Mouse (Mus musculus): Measurements from ENCODE around the gene Gcdh. TPM values are rescaled to one million over a fixed set of nuclear protein-coding genes. Genes with fewer than 3 reads are reported as not detected.

Gcdh gene
- polyA plus RNA-seq (2012; rRNA removed; ENCODE audit: low replicate concordance), result 105 and 276 TPM in 2 replicates

DNA sequence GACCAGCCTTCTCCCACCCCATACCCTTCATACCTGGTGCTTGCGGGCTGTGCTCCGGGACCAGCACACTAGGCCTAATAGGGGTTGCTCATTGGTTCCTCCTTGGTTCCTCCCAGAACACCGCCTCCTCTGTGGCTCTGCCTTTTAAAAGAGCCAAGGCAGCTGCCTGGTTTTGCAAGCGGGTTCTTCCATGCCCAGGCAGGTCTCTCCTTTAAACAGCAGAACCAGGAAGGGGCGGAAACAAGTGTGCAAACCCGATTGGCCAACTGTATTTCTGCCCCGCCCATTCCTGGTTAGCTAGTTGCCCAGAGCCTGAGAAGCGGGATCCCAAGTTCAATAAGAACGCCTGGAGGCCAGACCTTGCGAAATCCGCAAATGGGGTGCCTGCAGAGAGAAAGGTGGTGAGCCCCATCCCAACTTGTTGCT lies at the start of gene Gcdh:
Gene Gcdh, minus strand, starts transcription at position 213 of the 426 bp plus-strand sequence.

DNA sequence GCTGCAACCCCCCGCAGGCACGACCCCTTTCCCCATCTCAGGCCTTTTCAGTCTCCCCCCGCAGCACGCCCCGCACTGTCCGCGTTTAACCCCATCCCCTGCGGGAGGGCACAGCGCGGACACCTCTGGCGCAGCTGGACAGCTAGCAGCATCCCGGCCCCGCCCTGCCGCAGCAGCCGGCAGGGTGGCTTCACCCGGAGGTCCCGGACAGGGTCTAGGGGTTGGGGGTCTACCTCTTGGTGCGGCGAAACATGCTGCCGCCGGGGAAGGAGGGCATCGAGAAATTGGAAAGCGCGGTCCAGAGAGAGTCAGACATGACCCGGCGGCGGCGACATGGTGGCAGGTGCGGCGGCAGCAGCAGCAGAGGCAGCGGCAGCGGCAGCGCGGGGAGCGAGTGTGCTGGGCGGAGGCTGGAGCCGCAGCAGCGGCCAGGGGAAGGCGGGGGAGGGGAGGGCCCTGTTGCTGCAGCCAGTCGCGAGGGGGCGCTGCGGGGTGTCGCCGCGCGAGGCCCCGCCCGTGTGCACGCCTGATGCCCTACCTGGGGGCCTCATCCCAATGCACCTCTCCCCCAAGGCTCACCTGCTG lies 43.3 kb upstream of the Gcdh start, which contains the start of gene Mast1:
Gene Mast1, minus strand, starts transcription at position 398 of the 585 bp plus-strand sequence.

DNA sequence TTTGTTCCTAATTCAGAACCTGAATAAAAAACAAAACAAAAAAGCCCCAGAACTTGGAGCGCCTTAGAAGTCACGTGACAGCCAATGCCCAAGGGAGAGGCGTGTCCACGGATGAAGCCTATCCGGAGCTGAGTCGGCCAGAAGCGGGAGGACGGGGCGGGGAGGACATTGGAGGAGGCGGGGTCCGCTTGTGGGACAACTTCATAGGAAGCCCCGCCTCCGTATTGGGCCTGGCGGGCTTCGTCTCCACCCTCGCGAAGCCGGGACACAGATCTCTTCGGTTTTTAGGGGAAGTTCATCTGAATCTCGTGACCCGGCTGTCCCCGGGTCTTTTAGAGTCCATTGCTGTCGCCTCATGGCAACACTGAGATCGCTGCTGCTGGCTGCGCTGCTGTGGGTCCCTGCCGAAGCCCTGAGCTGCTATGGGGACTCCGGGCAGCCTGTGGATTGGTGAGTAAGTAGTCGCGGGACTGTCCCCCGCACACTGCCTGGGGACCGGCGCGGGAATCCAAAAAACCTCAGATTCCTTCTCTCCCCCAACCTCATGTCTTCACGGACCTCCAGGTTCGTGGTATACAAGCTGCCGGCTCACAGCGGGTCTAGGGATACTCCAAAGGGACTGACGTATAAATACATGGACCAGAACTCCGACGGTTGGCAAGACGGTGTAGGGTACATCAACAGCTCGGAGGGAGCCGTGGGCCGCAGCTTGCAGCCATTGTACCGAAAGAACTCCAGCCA lies 14.9 kb upstream of the Gcdh start, which contains the start of gene Dnase2a:
Gene Dnase2a, plus strand, starts transcription at position 140 of the 741 bp plus-strand sequence.

DNA sequence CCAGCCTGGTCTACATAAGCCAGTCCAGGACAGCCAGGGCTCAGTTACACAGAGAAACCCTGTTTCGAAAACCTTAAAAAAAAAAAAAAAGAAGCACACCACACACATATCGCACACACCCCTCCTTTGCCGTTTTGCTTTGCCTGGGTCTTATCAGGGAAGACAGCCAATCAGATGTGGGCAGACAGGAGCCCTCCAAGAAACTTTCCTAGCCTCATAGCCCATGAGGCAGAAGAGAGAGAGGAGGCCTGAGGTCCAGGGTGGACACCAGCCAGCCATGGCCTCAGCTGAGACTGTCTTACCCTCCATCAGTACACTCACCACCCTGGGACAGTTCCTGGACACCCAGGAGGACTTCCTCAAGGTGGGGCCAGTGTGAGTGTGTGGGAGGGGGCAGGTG lies 8.0 kb upstream of the Gcdh start, which contains the start of gene Klf1:
Gene Klf1, plus strand, starts transcription at position 177 of the 400 bp plus-strand sequence.

DNA sequence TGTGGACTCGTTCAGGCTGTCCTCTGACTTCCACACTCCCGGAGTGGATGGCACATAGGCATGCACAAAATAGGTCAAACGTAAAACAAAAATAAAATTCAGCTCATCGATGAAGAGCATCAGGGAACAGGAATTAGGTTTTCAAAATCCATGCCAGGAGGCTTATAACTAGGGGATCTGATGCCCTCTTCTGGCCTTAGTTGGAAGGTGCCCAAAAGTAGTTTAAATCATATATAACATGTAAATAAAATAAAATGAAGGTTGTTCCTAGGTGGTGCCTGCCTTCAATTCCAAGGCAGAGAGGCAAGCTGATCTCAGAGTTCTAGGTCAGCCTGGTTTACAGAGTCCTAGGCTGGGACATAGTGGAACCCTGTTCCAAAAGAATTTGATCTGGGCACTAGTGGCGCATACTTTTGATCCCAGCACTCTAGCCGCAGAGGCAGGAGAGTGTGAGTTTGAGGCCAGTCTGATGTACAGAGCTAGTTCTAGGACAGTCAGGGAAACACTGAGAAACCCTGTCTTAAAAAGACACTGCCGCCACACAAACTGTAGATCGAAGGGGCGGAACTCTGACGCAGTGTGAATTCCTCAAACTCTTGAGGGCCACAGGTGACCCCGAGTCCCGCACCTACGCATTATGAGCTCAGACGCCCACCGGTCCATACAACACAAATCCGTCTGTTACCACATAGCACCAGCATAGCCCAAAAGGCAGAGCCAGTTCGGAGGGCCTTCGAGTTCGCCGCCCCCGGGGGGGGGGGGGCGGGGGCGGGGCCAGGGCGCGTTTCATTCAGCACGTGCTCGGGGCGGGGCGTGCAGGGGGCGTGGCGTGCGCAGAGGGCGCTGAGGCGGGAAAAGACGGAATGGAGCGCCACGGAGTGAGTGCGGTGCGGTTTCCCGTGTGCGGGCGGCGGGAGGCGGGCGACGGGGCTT lies 22.1 kb downstream of the Gcdh start, which contains the start of gene Syce2:
Gene Syce2, plus strand, starts transcription at position 736 of the 933 bp plus-strand sequence.

DNA sequence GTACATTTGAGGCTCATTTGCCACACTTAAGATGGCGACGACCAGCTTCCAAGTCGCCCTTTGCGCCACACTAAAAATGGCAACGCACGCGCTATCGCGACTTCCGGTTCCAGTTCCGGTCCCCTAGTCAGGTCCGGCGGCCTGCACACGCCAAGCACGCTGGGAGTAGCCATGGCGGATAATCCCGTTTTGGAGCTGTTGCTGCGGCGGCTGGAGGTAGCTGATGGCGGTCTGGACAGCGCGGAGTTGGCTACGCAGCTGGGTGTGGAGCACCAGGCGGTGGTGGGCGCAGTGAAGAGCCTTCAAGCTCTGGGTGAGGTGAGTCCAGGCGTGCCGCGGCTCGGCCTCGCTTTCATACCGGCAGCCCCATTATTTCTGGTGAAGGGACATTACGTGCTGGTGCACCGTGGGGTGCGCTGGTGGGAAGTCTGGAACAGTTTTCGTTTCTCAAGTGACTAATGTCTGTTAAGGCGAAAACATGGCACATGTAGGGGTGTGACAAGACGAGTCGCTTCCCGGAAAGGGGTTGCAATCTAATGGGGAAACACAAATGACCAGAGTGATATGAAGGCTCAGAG lies 36.8 kb downstream of the Gcdh start, which contains the start of gene Farsa:
Gene Farsa, plus strand, starts transcription at position 126 of the 578 bp plus-strand sequence.

DNA sequence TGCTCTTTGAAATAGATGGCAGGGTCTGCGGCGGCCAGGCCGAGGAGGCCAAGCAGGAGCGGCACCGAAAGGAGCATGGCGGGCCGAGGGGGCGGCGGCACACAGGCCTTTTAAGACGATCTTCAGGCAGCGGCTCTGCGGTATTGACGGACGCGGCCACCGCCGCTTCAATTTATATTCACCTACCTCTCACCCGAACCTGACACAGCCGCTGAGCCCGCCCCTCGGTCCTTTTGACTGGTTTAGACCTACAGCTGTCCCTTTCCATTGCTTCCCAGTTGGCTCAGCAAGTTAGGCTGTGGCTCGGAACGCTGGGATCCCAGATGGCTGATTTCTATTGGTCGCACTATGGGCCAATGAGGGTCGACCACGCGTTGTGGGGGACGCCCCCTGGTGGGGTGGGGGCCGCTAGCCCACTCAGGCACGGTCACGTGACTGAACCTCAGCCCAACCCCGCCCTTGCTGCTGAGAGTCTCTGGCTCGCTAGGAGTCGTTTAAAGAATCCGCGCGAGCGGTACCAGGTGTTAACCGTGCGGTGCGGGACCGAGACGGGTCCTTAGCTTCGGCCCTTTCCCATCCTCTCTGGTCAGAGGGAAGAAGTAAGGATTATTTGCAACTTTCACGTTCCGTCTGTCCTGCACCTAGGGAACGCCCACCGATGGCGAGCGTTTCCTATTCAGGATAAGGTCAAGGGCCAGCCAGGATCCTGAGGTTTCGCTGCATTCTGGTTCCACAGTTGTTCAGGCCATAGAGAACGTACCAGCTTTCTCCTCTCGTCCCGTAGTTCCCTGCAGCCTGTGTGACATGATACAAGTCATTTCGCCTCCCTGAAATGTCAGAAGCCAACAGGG lies 46.8 kb downstream of the Gcdh start, which contains the start of gene Calr:
Gene Calr, minus strand, starts transcription at position 213 of the 851 bp plus-strand sequence.

DNA sequence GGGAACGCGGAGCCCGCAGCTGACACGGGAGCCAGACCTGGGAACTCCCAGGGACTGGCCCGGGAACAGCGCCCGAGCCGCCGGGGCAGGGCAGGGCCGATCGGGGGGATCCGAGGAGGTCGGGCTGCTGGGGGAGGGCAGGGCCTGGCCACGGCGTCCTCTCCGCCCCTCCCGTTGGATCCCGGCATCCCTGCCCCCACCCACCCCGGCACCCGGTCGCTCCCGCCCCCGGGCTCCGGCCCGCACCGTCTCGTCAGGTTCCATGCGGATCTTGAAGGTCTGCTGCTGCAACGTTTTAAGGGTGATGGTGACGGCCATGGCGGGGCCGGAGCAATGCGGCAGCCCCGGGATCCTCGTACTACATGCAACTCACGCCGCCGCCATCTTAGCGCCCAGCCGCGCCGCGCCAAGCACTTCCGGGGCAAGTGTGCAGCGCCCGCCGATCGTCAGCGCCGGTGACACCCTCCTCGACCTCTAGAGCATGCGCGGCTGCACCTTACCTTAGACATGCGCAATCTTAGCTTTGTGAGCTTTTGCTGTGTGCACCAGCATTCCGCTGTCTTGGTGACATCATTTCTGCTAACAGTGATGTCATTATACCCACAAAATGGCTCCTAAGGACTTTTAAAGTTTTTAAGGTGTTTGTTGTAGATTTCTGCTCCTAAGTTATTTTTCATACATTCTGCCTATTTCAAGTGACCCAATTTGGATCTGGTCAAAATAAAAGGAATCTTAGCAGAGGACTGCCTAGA lies 53.3 kb downstream of the Gcdh start, which contains the start of gene Rad23a:
Gene Rad23a, minus strand, starts transcription at position 418 of the 752 bp plus-strand sequence.

Other genes with a start within 250 kb of the Gcdh start
- gene Ier2, start 231.1 kb downstream of the Gcdh start, polyA plus RNA-seq (2012; rRNA removed; ENCODE audit: low replicate concordance), result 43.2 and 55.4 TPM in 2 replicates
- 66.4 and 90.1 TPM in 2 replicates for gene Trmt1, start 207.6 kb downstream of the Gcdh start, polyA plus RNA-seq (2012; rRNA removed; ENCODE audit: low replicate concordance)
- gene Nacc1, start 206.1 kb downstream of the Gcdh start, polyA plus RNA-seq (2012; rRNA removed; ENCODE audit: low replicate concordance), result 74.5 and 89.2 TPM in 2 replicates
- 5.6 and 5.9 TPM in 2 replicates for gene Lyl1, start 192.5 kb downstream of the Gcdh start, polyA plus RNA-seq (2012; rRNA removed; ENCODE audit: low replicate concordance)
- 0.17 and 0.39 TPM in 2 replicates for gene G430095P16Rik, start 170.9 kb downstream of the Gcdh start, polyA plus RNA-seq (2012; rRNA removed; ENCODE audit: low replicate concordance)
- gene Nfix, start 93.6 kb downstream of the Gcdh start, polyA plus RNA-seq (2012; rRNA removed; ENCODE audit: low replicate concordance), result 21.9 and 35.0 TPM in 2 replicates
- 2.0 and 2.1 TPM in 2 replicates for gene Dand5, start 71.1 kb downstream of the Gcdh start, polyA plus RNA-seq (2012; rRNA removed; ENCODE audit: low replicate concordance)
- 45.9 and 171 TPM in 2 replicates for gene Gadd45gip1, start 62.4 kb downstream of the Gcdh start, polyA plus RNA-seq (2012; rRNA removed; ENCODE audit: low replicate concordance)
- gene Rad23a, start 53.3 kb downstream of the Gcdh start, polyA plus RNA-seq (2012; rRNA removed; ENCODE audit: low replicate concordance), result 56.0 and 74.1 TPM in 2 replicates
- 101 and 112 TPM in 2 replicates for gene Calr, start 47.0 kb downstream of the Gcdh start, polyA plus RNA-seq (2012; rRNA removed; ENCODE audit: low replicate concordance)
- 28.8 and 32.6 TPM in 2 replicates for gene Farsa, start 36.9 kb downstream of the Gcdh start, polyA plus RNA-seq (2012; rRNA removed; ENCODE audit: low replicate concordance)
- 0.37 and 0.95 TPM in 2 replicates for gene Syce2, start 21.8 kb downstream of the Gcdh start, polyA plus RNA-seq (2012; rRNA removed; ENCODE audit: low replicate concordance)
- 0.46 and 0.56 TPM in 2 replicates for gene Klf1, start 8.0 kb upstream of the Gcdh start, polyA plus RNA-seq (2012; rRNA removed; ENCODE audit: low replicate concordance)
- gene Dnase2a, start 14.6 kb upstream of the Gcdh start, polyA plus RNA-seq (2012; rRNA removed; ENCODE audit: low replicate concordance), result 4.7 and 4.8 TPM in 2 replicates
- gene Mast1, start 43.4 kb upstream of the Gcdh start, polyA plus RNA-seq (2012; rRNA removed; ENCODE audit: low replicate concordance), result 0.50 and 0.84 TPM in 2 replicates
- gene Rtbdn, start 53.1 kb upstream of the Gcdh start, polyA plus RNA-seq (2012; rRNA removed; ENCODE audit: low replicate concordance), result 0.12 and 0.13 TPM in 2 replicates
- gene Gm49661, start 75.5 kb upstream of the Gcdh start, polyA plus RNA-seq (2012; rRNA removed; ENCODE audit: low replicate concordance), result 0.79 TPM in 1 of 2 replicates, not detected in the other
- 72.5 and 105 TPM in 2 replicates for gene Prdx2, start 75.7 kb upstream of the Gcdh start, polyA plus RNA-seq (2012; rRNA removed; ENCODE audit: low replicate concordance)
- gene Rnaseh2a, start 75.8 kb upstream of the Gcdh start, polyA plus RNA-seq (2012; rRNA removed; ENCODE audit: low replicate concordance), result 22.7 and 28.7 TPM in 2 replicates
- 133 and 294 TPM in 2 replicates for gene Junb, start 84.8 kb upstream of the Gcdh start, polyA plus RNA-seq (2012; rRNA removed; ENCODE audit: low replicate concordance)
- gene Hook2, start 96.7 kb upstream of the Gcdh start, polyA plus RNA-seq (2012; rRNA removed; ENCODE audit: low replicate concordance), result 46.1 and 61.0 TPM in 2 replicates
- gene Best2, start 120.6 kb upstream of the Gcdh start, polyA plus RNA-seq (2012; rRNA removed; ENCODE audit: low replicate concordance), result not detected in 2 replicates
- gene Asna1, start 131.4 kb upstream of the Gcdh start, polyA plus RNA-seq (2012; rRNA removed; ENCODE audit: low replicate concordance), result 72.4 and 89.7 TPM in 2 replicates
- gene Trir, start 132.9 kb upstream of the Gcdh start, polyA plus RNA-seq (2012; rRNA removed; ENCODE audit: low replicate concordance), result 54.2 and 119 TPM in 2 replicates
- gene Tnpo2, start 143.0 kb upstream of the Gcdh start, polyA plus RNA-seq (2012; rRNA removed; ENCODE audit: low replicate concordance), result 17.4 and 29.4 TPM in 2 replicates
- gene Fbxw9, start 166.1 kb upstream of the Gcdh start, polyA plus RNA-seq (2012; rRNA removed; ENCODE audit: low replicate concordance), result 69.0 and 116 TPM in 2 replicates
- 1.2 TPM in 1 of 2 replicates, not detected in the other for gene Gm5741, start 174.1 kb upstream of the Gcdh start, polyA plus RNA-seq (2012; rRNA removed; ENCODE audit: low replicate concordance)
- 46.2 and 54.2 TPM in 2 replicates for gene Dhps, start 177.8 kb upstream of the Gcdh start, polyA plus RNA-seq (2012; rRNA removed; ENCODE audit: low replicate concordance)
- 74.0 and 95.6 TPM in 2 replicates for gene Wdr83os, start 186.8 kb upstream of the Gcdh start, polyA plus RNA-seq (2012; rRNA removed; ENCODE audit: low replicate concordance)
- gene Wdr83, start 187.4 kb upstream of the Gcdh start, polyA plus RNA-seq (2012; rRNA removed; ENCODE audit: low replicate concordance), result 18.6 and 23.1 TPM in 2 replicates
- 31.4 and 36.6 TPM in 2 replicates for gene Man2b1, start 189.3 kb upstream of the Gcdh start, polyA plus RNA-seq (2012; rRNA removed; ENCODE audit: low replicate concordance)
- 0.13 and 0.21 TPM in 2 replicates for gene Zfp791, start 229.2 kb upstream of the Gcdh start, polyA plus RNA-seq (2012; rRNA removed; ENCODE audit: low replicate concordance)